17 mouse cellular contexts compared by ENCODE assay signal in genomic region chr11:78547718-78548460, GRCm38 (mm10). TPM values are rescaled to one million over a fixed set of nuclear protein-coding genes. Genes with fewer than 3 reads are reported as not detected.
A peak's percentile ranks its signal among the peaks of the same experiment; 100 is the strongest.
DNase-seq lines count a peak whose midpoint lies in the region; ATAC-seq lines count a peak whose summit lies in the region.
"Had no signal": no experiment of that assay in that cellular context is flagged by ENCODE, and none has a peak within 500 bp of the region (broad histone marks: within the 10 kb centered on the region; RNA-seq: fewer than 3 reads in every experiment).

No protein-coding gene starts in this region.

- H3K27me3 ChIP-seq in hindbrain, embryonic 10.5 days (ENCODE audit: insufficient read depth, poor library complexity, severe bottlenecking) = no peaks in the 10 kb centered on the region
- no peaks in the 10 kb centered on the region for H3K27me3 ChIP-seq in hindbrain, embryonic 11.5 days (ENCODE audit: control insufficient read depth, insufficient read depth, low read length)
- no peaks in the 10 kb centered on the region for H3K27me3 ChIP-seq in liver, embryonic 15.5 days
- H3K27me3 ChIP-seq: heart, embryonic 13.5 days; lung, embryonic 15.5 days had no signal

- ATAC-seq in hindbrain, embryonic 11.5 days (ENCODE audit: low FRiP score) = no peak
- no peak for ATAC-seq in liver, embryonic 15.5 days (ENCODE audit: insufficient read depth)
- ATAC-seq in monocyte, adult 5-6 weeks (replicated peaks; ENCODE audit: insufficient number of reproducible peaks, low FRiP score, low TSS enrichment, poor library complexity, severe bottlenecking) = no peak

- no peak overlapping the region for H3K4me2 ChIP-seq in hindbrain, embryonic 11.5 days (replicated peaks; ENCODE audit: low read depth, low read length)
- peak overlapping the region; percentile 94 for H3K4me2 ChIP-seq in liver, embryonic 15.5 days

- no peaks in the 10 kb centered on the region for H3K9me3 ChIP-seq in hindbrain, embryonic 10.5 days
- no peaks in the 10 kb centered on the region for H3K9me3 ChIP-seq in hindbrain, embryonic 11.5 days (ENCODE audit: control insufficient read depth, low read length)
- no peaks in the 10 kb centered on the region for H3K9me3 ChIP-seq in liver, embryonic 15.5 days (replicated peaks)
- H3K9me3 ChIP-seq: heart, embryonic 13.5 days; lung, embryonic 15.5 days had no signal

- 94% methylated on average over 2 of the region's 2 CpGs for WGBS in hindbrain, embryonic 10.5 days
- WGBS in hindbrain, embryonic 11.5 days = 80% methylated on average over 2 of the region's 2 CpGs
- 42% methylated on average over 2 of the region's 2 CpGs for WGBS in liver, embryonic 15.5 days (ENCODE audit: insufficient replicate concordance)

- H3K9ac ChIP-seq in hindbrain, embryonic 11.5 days (ENCODE audit: low read depth, low read length) = no peak overlapping the region
- no peak overlapping the region for H3K9ac ChIP-seq in liver, embryonic 15.5 days
- H3K9ac ChIP-seq: heart, embryonic 13.5 days; lung, embryonic 15.5 days had no signal

- intact Hi-C loops in gastrocnemius, postnatal 36 days (cut with DNase I) = no loop called here

- H3K27ac ChIP-seq in hindbrain, embryonic 10.5 days = no peak overlapping the region
- no peak overlapping the region for H3K27ac ChIP-seq in hindbrain, embryonic 11.5 days (ENCODE audit: low read depth, low read length)
- H3K27ac ChIP-seq in liver, embryonic 15.5 days (replicated peaks) = no peak overlapping the region
- H3K27ac ChIP-seq: embryonic facial prominence, embryonic 10.5 days; heart, embryonic 13.5 days; lung, embryonic 15.5 days had no signal

- H3K4me3 ChIP-seq in hindbrain, embryonic 10.5 days = 0 out of 2 replicates have a peak overlapping the region, but pooled peaks have one; percentile 3
- H3K4me3 ChIP-seq in hindbrain, embryonic 11.5 days (ENCODE audit: low read depth, low read length) = no peak overlapping the region
- H3K4me3 ChIP-seq in liver, embryonic 15.5 days (replicated peaks) = no peak overlapping the region
- H3K4me3 ChIP-seq: lung, embryonic 15.5 days had no signal

- peaks cover 32% of the 10 kb centered on the region for H3K36me3 ChIP-seq in hindbrain, embryonic 10.5 days
- no peaks in the 10 kb centered on the region for H3K36me3 ChIP-seq in hindbrain, embryonic 11.5 days (ENCODE audit: control insufficient read depth, insufficient read depth, low read length)
- H3K36me3 ChIP-seq in liver, embryonic 15.5 days (replicated peaks) = peaks cover 26% of the 10 kb centered on the region

- no peak for DNase-seq in hindbrain, embryonic 10.5 days (ENCODE audit: low spot score)
- DNase-seq in hindbrain, embryonic 11.5 days (ENCODE audit: low spot score) = no peak
- DNase-seq in 416B (ENCODE audit: low read depth) (peak; percentile 49), adipocyte (ENCODE audit: low spot score) (peak; percentile 45)
- DNase-seq in gastrocnemius, postnatal 36 days = no peak
- no peak for DNase-seq in cerebellum, postnatal 4 days (ENCODE audit: low spot score in 2 of 2)
- DNase-seq: cerebellum, postnatal 25 days; kidney, adult 11 months; kidney, postnatal 25 days; layer of hippocampus, adult 9-11 months; right cerebral cortex, adult 18-20 months; thymus, postnatal 36 days had no signal

- H3K4me1 ChIP-seq in hindbrain, embryonic 10.5 days (replicated peaks) = peaks cover 33% of the 10 kb centered on the region
- no peaks in the 10 kb centered on the region; the same call in 1 of the 2 replicates for H3K4me1 ChIP-seq in hindbrain, embryonic 11.5 days (replicated peaks; ENCODE audit: control insufficient read depth, insufficient read depth, low read length)
- peaks cover 52% of the 10 kb centered on the region for H3K4me1 ChIP-seq in liver, embryonic 15.5 days (replicated peaks)

RNA-seq across cellular contexts. Expression of gene Tmem97, which starts 2.7 kb away (rescaled TPM):
- 86.5 and 94.5 TPM in 2 replicates for polyA plus RNA-seq in hindbrain, embryonic 10.5 days (2016; fragmentation: Nextera tagmentation; extraction: Ambion mirVana)
- polyA plus RNA-seq in hindbrain, embryonic 11.5 days (2014; fragmentation: Nextera tagmentation; extraction: Ambion mirVana) = 72.0 and 73.8 TPM in 2 replicates
- 101 and 112 TPM in 2 replicates for polyA plus RNA-seq in liver, embryonic 15.5 days (2015; fragmentation: Nextera tagmentation; extraction: Ambion mirVana)
- 1 to 10 TPM; 1.9 to 2.1 TPM for total RNA-seq in gastrocnemius, postnatal 36 days (2021)
- total RNA-seq in monocyte, adult 5-6 weeks (2017) = 1.8 to 6.2 TPM (median 4.5 TPM) in 3 replicates

RNA-seq across cellular contexts. Expression of gene Ift20, which starts 11.7 kb away (rescaled TPM):
- 89.2 and 94.2 TPM in 2 replicates for polyA plus RNA-seq in hindbrain, embryonic 10.5 days (2016; fragmentation: Nextera tagmentation; extraction: Ambion mirVana)
- polyA plus RNA-seq in hindbrain, embryonic 11.5 days (2014; fragmentation: Nextera tagmentation; extraction: Ambion mirVana) = 107 and 111 TPM in 2 replicates
- 57.7 and 66.1 TPM in 2 replicates for polyA plus RNA-seq in liver, embryonic 15.5 days (2015; fragmentation: Nextera tagmentation; extraction: Ambion mirVana)
- 10 to 100 TPM; 18.1 to 19.9 TPM for total RNA-seq in gastrocnemius, postnatal 36 days (2021)
- total RNA-seq in monocyte, adult 5-6 weeks (2017) = 133 to 162 TPM (median 149 TPM) in 3 replicates

RNA-seq across cellular contexts. Expression of gene Tnfaip1, which starts 11.8 kb away (rescaled TPM):
- polyA plus RNA-seq in hindbrain, embryonic 10.5 days (2016; fragmentation: Nextera tagmentation; extraction: Ambion mirVana) = 70.4 and 81.6 TPM in 2 replicates
- 63.3 and 66.5 TPM in 2 replicates for polyA plus RNA-seq in hindbrain, embryonic 11.5 days (2014; fragmentation: Nextera tagmentation; extraction: Ambion mirVana)
- polyA plus RNA-seq in liver, embryonic 15.5 days (2015; fragmentation: Nextera tagmentation; extraction: Ambion mirVana) = 14.9 and 17.1 TPM in 2 replicates
- 10 to 100 TPM; 38.0 to 43.5 TPM for total RNA-seq in gastrocnemius, postnatal 36 days (2021)
- total RNA-seq in monocyte, adult 5-6 weeks (2017) = 5.4 to 8.8 TPM (median 8.3 TPM) in 3 replicates

RNA-seq across cellular contexts. Expression of gene Poldip2, which starts 35.9 kb away (rescaled TPM):
- 135 and 152 TPM in 2 replicates for polyA plus RNA-seq in hindbrain, embryonic 10.5 days (2016; fragmentation: Nextera tagmentation; extraction: Ambion mirVana)
- 131 and 144 TPM in 2 replicates for polyA plus RNA-seq in hindbrain, embryonic 11.5 days (2014; fragmentation: Nextera tagmentation; extraction: Ambion mirVana)
- 61.4 and 66.3 TPM in 2 replicates for polyA plus RNA-seq in liver, embryonic 15.5 days (2015; fragmentation: Nextera tagmentation; extraction: Ambion mirVana)
- 100 to 1,000 TPM in 1 of 2 experiments, 10 to 100 TPM in 1; 99.0 to 103 TPM for total RNA-seq in gastrocnemius, postnatal 36 days (2021)
- total RNA-seq in monocyte, adult 5-6 weeks (2017) = 18.0 to 27.4 TPM (median 21.5 TPM) in 3 replicates

RNA-seq across cellular contexts. Expression of gene Tmem199, which starts 35.9 kb away (rescaled TPM):
- 84.0 and 86.4 TPM in 2 replicates for polyA plus RNA-seq in hindbrain, embryonic 10.5 days (2016; fragmentation: Nextera tagmentation; extraction: Ambion mirVana)
- 91.3 and 95.8 TPM in 2 replicates for polyA plus RNA-seq in hindbrain, embryonic 11.5 days (2014; fragmentation: Nextera tagmentation; extraction: Ambion mirVana)
- 20.0 and 20.4 TPM in 2 replicates for polyA plus RNA-seq in liver, embryonic 15.5 days (2015; fragmentation: Nextera tagmentation; extraction: Ambion mirVana)
- 10 to 100 TPM; 11.9 to 12.3 TPM for total RNA-seq in gastrocnemius, postnatal 36 days (2021)
- 23.4 to 38.7 TPM (median 34.2 TPM) in 3 replicates for total RNA-seq in monocyte, adult 5-6 weeks (2017)

Comparison
In these comparisons a context has a peak if more than half of its experiments do, and no peak if none do; other contexts are left out.
1. DNase-seq: peak in 416B (single experiment) and adipocyte (single experiment); none in hindbrain, embryonic 10.5 days (single experiment), hindbrain, embryonic 11.5 days (single experiment), gastrocnemius, postnatal 36 days (0 of 2) and cerebellum, postnatal 4 days (0 of 2).